Mouse (Mus musculus) splenic B cell, adult 2 months (primary cell): ENCODE results near the gene Rfx4.

ENCODE experiments used
- DNase-seq: peaks from one replicate; pipeline ENCODE4 v3.0.0-alpha.2; 2011; ENCODE audit warnings: low read depth, low spot score
- H3K27me3 ChIP-seq: 2 replicates; pipeline ENCODE4 v1.6.1; 2012; ENCODE audit warnings: mild to moderate bottlenecking, low read length, moderate library complexity, mixed read lengths; ENCODE audit not compliant: control insufficient read depth, poor library complexity, insufficient read depth, severe bottlenecking
- H3K36me3 ChIP-seq: 2 replicates; pipeline ENCODE4 v1.6.1; 2012; ENCODE audit warnings: mild to moderate bottlenecking, low read length, moderate library complexity, mixed read lengths; ENCODE audit not compliant: control insufficient read depth, poor library complexity, insufficient read depth, severe bottlenecking

The Rfx4 gene

GRCm38 (mm10) chr10:84855466-84855865, 99.6 kb downstream of the Rfx4 start:
- no peak for DNase-seq
- no peaks in the 10 kb centered on the region for H3K36me3 ChIP-seq
- no peaks in the 10 kb centered on the region for H3K27me3 ChIP-seq

GRCm38 (mm10) chr10:84858371-84858770, 102.5 kb downstream of the Rfx4 start:
- Histone ChIP-seq H3K27me3 (no peaks in the 10 kb centered on the region), H3K36me3 (no peaks in the 10 kb centered on the region)
- no peak for DNase-seq

GRCm38 (mm10) chr10:84858806-84859496, 103.1 kb downstream of the Rfx4 start:
- H3K27me3 ChIP-seq, result no peaks in the 10 kb centered on the region
- no peak for DNase-seq
- no peaks in the 10 kb centered on the region for H3K36me3 ChIP-seq

GRCm38 (mm10) chr10:84859556-84860380, 103.9 kb downstream of the Rfx4 start:
- Histone ChIP-seq H3K27me3 (no peaks in the 10 kb centered on the region), H3K36me3 (no peaks in the 10 kb centered on the region)
- no peak for DNase-seq

- DNase-seq, result peak; percentile 77
- H3K27me3 ChIP-seq, result no peaks in the 10 kb centered on the region
- H3K36me3 ChIP-seq, result no peaks in the 10 kb centered on the region
Measured at GRCm38 (mm10) chr10:84863488-84863887, 107.6 kb downstream of the Rfx4 start.

GRCm38 (mm10) chr10:84867577-84867976, 111.7 kb downstream of the Rfx4 start:
- H3K27me3 ChIP-seq, result no peaks in the 10 kb centered on the region
- H3K36me3 ChIP-seq, result no peaks in the 10 kb centered on the region

GRCm38 (mm10) chr10:84871285-84871684, 115.4 kb downstream of the Rfx4 start:
- H3K36me3 ChIP-seq, result no peaks in the 10 kb centered on the region
- H3K27me3 ChIP-seq, result no peaks in the 10 kb centered on the region
- DNase-seq, result no peak

More at GRCm38 (mm10) chr10:84867577-84867976, 111.7 kb downstream of the Rfx4 start:
- no peak for DNase-seq

- no peaks in the 10 kb centered on the region for H3K36me3 ChIP-seq
- no peak for DNase-seq
- no peaks in the 10 kb centered on the region for H3K27me3 ChIP-seq
Measured at GRCm38 (mm10) chr10:84871921-84872320, 116.1 kb downstream of the Rfx4 start.

- H3K36me3 ChIP-seq, result no peaks in the 10 kb centered on the region
- H3K27me3 ChIP-seq, result no peaks in the 10 kb centered on the region
Measured at GRCm38 (mm10) chr10:84879823-84880571, 124.1 kb downstream of the Rfx4 start.

GRCm38 (mm10) chr10:84882528-84882927, 126.7 kb downstream of the Rfx4 start:
- DNase-seq, result no peak
- H3K36me3 ChIP-seq, result no peaks in the 10 kb centered on the region
- H3K27me3 ChIP-seq, result no peaks in the 10 kb centered on the region

More at GRCm38 (mm10) chr10:84879823-84880571, 124.1 kb downstream of the Rfx4 start:
- no peak for DNase-seq

GRCm38 (mm10) chr10:84885341-84885884, 129.6 kb downstream of the Rfx4 start:
- no peaks in the 10 kb centered on the region for H3K27me3 ChIP-seq
- H3K36me3 ChIP-seq, result no peaks in the 10 kb centered on the region
- DNase-seq, result no peak

- Histone ChIP-seq H3K27me3 (no peaks in the 10 kb centered on the region), H3K36me3 (no peaks in the 10 kb centered on the region)
- DNase-seq, result no peak
Measured at GRCm38 (mm10) chr10:84886221-84886627, 130.4 kb downstream of the Rfx4 start.

- DNase-seq, result no peak
Measured at GRCm38 (mm10) chr10:84886785-84887184, 130.9 kb downstream of the Rfx4 start.

GRCm38 (mm10) chr10:84889096-84889846, 133.4 kb downstream of the Rfx4 start:
- H3K27me3 ChIP-seq, result no peaks in the 10 kb centered on the region
- no peak for DNase-seq
- no peaks in the 10 kb centered on the region for H3K36me3 ChIP-seq

More at GRCm38 (mm10) chr10:84886785-84887184, 130.9 kb downstream of the Rfx4 start:
- H3K36me3 ChIP-seq, result no peaks in the 10 kb centered on the region
- H3K27me3 ChIP-seq, result no peaks in the 10 kb centered on the region
